Mouse (Mus musculus) liver (tissue): ENCODE results near the gene Herpud1.

ENCODE experiments used
- DNase-seq: peaks from one replicate; pipeline ENCODE4 v3.0.0-alpha.2; 2020; ENCODE audit warnings: mixed read lengths

Herpud1 gene

DNA sequence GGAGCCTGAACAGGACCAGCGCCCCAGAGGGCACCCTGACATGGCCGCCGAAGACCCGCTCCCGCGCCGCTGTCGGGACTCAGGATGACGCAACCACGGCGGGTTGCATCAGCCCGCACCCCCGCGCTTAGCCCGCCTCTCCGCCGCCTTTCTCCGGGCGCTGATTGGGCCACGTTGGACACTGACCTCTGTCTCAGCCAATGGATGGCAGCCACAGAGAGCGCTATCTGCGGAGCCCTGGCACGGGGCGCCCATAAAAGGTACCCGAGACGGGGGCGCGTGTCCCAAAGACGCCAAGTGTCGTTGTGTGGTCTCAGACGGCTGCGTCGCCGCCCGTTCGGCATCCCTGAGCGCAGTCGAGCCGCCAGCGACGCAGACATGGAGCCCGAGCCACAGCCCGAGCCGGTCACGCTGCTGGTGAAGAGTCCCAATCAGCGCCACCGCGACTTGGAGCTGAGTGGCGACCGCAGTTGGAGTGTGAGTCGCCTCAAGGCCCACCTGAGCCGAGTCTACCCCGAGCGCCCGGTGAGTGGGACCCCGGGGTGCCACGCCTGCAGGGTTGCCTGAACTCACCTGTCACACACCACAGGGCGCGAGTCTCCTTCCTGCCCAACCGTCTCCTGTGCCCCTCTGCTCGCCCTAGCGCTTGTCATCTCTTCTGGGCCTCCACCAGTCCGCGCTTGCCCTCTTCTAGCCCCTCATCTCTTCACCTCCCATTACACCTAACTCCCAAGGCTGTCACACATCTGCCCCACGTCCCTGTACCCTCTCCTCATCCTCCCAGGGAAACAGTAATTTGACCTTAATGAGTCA, at the start of gene Herpud1:
Gene Herpud1 (plus strand): TSS at position 225 of the 813 bp plus-strand sequence.
- peak; percentile 98 for DNase-seq

DNA sequence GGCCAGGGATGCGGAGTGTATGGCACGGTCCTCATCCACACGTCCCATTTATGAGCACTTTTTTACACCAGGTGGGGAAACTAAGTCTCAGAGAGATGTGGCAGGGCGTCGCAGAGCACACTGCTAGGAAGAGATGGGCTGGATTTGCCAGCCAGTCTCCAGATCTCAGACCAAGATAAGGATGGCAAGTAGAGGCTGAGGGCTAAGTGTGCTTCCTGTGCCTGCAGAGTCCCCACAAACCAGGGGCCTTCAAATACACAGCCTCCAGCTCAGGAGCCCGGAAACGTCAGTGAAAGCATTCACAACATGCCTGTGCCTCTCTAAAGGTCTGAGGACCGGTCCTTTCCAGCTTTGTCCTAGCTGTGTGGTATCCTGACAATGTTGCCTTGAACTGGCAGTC, 48.7 kb upstream of the Herpud1 start:
- no peak for DNase-seq

DNA sequence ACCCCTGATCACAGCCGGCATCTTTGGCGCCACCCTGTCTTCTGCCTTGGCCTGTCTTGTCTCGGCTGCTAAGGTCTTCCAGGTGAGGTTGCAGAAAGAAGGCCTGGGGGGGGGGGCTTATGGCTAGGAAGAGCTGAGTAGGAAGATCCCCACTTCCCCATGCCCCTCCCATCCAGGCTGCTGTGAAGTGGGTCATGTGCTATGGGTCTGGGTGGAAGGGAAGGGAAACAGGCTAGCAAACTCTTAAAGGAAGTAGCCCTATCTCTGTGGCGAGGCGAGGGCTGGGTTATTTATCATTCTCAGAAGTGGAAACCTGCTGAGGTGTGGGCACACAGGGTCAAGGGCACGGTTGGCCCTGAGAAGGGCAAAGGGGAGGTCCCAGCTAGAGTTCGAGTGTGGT, 45.4 kb upstream of the Herpud1 start:
- no peak for DNase-seq

DNA sequence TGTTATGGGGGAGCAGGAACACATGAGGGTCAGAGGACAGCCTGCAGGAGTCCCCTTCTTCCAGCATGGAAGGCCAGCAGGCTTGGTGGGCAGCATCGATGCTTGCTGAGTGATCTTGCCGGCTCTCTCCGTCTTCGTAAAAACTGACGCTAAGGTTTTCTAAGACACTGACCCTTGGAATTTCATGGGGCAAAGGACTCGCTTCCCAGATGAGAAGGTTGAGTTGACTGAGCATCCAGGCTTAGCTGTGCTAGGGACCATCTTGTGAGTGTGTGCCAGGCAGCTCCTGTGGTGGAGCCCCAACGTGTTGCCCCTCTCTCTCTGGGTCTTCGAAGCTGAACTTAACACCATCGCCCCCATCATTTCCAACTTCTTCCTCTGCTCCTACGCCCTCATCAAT, 43.5 kb upstream of the Herpud1 start:
- no peak for DNase-seq

- peak; percentile 77 for DNase-seq
Observed at GRCm38 (mm10) chr8:94343290-94343689, 42.9 kb upstream of the Herpud1 start.

- no peak for DNase-seq
Observed at GRCm38 (mm10) chr8:94343778-94344320, 42.4 kb upstream of the Herpud1 start.

- DNase-seq, result no peak
Observed at GRCm38 (mm10) chr8:94345657-94346056, 40.6 kb upstream of the Herpud1 start.

DNA sequence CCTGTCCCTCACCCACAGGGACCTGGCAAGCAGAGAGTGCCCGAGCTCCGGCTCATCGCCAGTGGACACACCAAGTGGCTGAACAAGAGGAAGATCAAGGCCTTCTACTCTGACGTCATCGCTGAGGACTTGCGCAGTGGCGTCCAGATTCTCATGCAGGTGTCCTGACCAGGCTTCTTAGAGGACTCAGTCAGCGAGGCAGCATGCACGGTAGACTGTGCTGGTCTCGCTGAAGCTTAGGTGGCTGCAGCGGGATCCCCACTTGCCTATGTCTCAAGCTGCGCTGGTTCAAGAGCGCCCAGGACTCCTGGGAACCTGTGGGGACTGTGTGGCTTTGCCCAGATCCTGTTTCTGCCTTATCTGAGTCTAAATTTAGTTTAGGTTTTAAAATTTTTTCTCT, 40.0 kb upstream of the Herpud1 start:
- DNase-seq, result no peak

- DNase-seq, result no peak
Observed at GRCm38 (mm10) chr8:94348425-94348824, 37.8 kb upstream of the Herpud1 start.

GRCm38 (mm10) chr8:94354069-94354531, 32.1 kb upstream of the Herpud1 start:
- DNase-seq, result no peak

DNA sequence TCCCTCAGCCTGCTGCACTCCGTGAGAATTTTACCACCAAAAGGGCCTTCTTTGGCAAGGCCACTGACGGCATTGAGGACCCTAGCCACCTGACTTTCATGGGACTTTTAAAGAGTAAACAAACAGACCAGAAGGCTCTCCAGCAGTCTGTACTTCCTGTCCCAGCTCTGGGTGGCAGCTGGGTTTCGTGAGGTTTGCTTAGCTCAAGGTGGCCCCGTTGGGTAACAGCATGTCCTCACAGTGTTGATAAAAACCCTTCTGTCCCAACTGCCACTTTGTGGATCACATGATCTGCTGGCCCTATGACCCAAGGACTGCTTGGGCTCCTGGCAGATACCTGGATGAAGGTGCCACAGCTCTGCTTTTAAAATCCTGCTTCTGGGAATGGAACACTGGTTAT, 31.7 kb upstream of the Herpud1 start:
- no peak for DNase-seq

- no peak for DNase-seq
Observed at GRCm38 (mm10) chr8:94357220-94357619, 29.0 kb upstream of the Herpud1 start.

GRCm38 (mm10) chr8:94358541-94358940, 27.7 kb upstream of the Herpud1 start:
- no peak for DNase-seq

DNA sequence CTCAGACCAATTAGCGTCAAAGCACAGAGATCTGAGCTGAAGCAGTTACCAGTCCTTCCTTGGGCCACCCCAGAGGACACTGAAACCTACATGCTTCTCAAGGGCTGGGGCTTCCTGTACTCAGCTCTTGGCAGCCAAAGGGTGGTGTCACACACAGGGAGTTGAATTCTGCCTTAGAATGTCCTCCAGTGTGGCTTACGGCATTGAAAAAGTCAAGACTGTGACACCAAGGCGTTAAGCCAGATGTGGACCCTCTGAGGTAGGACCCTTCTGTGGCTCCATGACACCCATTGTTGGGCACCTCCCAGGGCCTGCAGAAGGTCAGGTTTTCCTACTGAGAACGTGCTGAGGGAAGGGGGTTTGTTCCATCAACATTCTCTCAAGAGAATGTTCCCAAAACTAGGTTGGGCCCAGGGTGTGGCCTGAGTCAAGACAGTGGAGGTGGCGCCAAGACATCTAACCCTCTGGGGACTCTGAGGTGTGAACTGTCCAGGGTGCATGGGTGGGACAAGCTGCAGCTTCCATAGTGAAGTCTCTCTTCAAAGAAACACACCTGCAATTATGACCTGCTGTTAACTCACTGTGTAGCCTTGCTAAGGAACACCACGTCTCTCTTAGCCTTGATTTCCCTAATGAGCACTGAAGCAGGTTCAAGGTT, 24.3 kb upstream of the Herpud1 start:
- no peak for DNase-seq

DNA sequence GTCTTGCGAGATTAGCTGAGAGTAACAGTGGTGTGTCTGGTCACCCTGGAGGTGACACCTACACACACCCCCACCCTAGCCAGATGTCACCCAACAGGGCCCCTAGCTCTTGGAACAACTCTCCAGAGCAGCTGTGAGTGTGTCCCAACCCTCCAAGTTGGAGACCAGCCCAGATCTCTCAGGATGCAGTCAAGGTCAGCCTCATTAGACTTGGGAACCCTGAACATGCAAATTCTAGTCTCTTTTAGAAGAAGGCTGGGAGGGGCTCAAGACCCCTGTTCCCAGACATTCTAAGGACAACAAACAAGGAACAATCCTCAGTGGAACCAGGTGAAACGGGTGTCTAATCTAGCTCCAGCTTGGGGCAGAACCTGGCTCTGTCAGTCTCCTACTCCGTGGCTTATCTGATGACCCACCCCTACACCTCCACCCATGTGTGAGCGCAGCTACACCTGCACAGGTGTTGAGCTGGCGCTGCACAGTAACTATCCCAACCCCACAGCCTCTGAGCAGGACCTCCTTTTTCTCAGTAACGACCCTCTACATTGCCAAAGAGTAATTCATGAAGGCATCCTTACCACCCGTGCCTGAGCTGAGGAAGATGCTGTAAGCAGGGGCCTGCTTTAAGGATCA, 23.5 kb upstream of the Herpud1 start:
- DNase-seq, result no peak

- DNase-seq, result peak; percentile 50
Observed at GRCm38 (mm10) chr8:94363288-94363688, 22.9 kb upstream of the Herpud1 start.

DNA sequence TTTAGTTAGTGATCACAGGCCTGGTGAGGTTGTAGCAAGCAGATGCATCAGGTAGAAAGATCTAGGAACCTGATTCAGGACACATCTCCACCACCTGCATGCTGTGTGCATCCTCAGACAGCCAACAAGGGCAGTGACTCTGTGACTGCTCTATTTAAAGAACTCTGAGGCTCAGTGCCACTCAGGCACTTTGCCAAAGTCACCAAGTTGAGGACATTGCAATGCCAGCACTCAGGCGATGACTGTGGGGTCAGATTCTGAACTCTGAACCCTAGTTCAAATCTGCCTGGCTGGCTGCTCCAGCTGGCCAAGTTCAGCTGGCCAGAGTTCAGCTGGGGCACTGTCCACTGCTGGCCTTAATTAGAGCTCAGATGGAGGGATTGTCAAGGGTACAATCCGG, 22.3 kb upstream of the Herpud1 start:
- DNase-seq, result no peak

GRCm38 (mm10) chr8:94364686-94365312, 21.4 kb upstream of the Herpud1 start:
- no peak for DNase-seq

- DNase-seq, result peak; percentile 51
Observed at GRCm38 (mm10) chr8:94365410-94365981, 20.7 kb upstream of the Herpud1 start.

GRCm38 (mm10) chr8:94370839-94371238, 15.4 kb upstream of the Herpud1 start:
- no peak for DNase-seq

DNA sequence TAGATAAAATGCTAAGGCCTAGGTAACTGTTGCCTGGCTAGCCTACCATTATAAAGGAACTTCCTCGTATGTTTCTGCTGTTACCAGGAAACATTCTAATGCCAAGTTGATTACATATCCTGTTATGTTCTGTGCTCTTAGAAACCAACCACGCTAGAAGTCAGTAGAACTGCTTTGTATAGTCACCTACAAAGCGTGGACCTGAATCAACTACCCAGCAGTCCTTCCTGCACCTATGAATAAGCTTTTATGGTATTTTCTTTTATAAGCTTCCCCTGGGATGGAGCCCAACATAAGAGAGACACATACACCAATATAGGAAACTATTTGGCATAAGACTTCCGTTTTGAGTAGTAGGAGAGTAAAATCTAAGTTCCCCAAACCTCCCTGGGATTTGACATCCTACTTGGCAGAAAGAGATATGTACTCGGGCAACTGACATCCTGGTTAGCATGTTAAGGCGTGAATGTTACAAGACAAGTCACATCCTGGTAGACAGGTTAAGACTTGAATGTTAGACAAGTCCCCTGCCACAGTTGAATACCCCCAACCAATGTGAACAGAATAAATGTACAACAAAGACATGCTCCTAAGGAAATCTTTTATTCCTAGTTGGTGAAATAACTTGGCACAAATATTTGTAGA, 13.2 kb upstream of the Herpud1 start:
- DNase-seq, result no peak

DNA sequence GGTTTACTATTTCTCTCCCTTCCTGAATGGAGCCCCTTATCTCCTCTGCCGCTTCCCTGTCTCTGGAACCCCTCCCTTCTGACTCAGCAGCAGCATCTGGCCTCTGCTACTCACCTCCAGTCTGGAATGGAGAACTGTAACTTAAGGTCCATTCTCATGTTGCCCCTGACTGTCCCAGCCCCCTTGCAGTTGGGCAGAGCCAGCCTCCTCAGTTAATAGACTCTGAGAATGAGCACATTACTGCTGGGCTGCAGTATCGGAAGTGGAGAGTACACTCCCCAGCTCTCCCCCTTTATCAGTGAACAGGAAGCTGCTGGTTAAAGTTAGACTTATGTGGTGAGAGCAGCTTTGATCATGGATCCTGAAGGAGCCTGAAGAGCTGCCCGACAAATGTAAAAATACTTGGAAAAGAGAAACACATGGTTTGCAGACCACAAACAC, 10.7 kb upstream of the Herpud1 start:
- peak; percentile 74 for DNase-seq
